Mouse (Mus musculus): ENCODE results near the gene Aggf1.
A peak's percentile ranks its signal among the peaks of the same experiment; 100 is the strongest.
"Not testable (repeated sequence)": the region's sequence is repeated elsewhere in the genome, so short reads cannot be mapped to it uniquely, and the experiment has no call there.

The Aggf1 gene

GRCm38 (mm10) chr13:95374701-95375553, at the start of gene Aggf1:
TSS of gene Aggf1 (minus strand) at chr13:95375352.
- peak; percentile 88 to 89 for DNase-seq (ENCODE audit: low spot score in 2 of 2)

GRCm38 (mm10) chr13:95424932-95425331, 49.8 kb upstream of the Aggf1 start:
- DNase-seq (ENCODE audit: low spot score in 2 of 2), result no peak

GRCm38 (mm10) chr13:95419204-95419749, 44.1 kb upstream of the Aggf1 start:
- DNase-seq (ENCODE audit: low spot score in 2 of 2), result peak; percentile 29 to 39

- DNase-seq (ENCODE audit: low spot score in 2 of 2), result no peak
Observed at GRCm38 (mm10) chr13:95418575-95419203, 43.5 kb upstream of the Aggf1 start.

GRCm38 (mm10) chr13:95412257-95412656, 37.1 kb upstream of the Aggf1 start:
- no peak for DNase-seq (ENCODE audit: low spot score in 2 of 2)

GRCm38 (mm10) chr13:95393242-95393641, 18.1 kb upstream of the Aggf1 start:
- DNase-seq (ENCODE audit: low spot score in 2 of 2), result no peak

GRCm38 (mm10) chr13:95389866-95390865, 15.0 kb upstream of the Aggf1 start:
- peak; percentile 39 to 54 for DNase-seq (ENCODE audit: low spot score in 2 of 2)

- no peak for DNase-seq (ENCODE audit: low spot score in 2 of 2)
Observed at GRCm38 (mm10) chr13:95388226-95388625, 13.1 kb upstream of the Aggf1 start.

GRCm38 (mm10) chr13:95382418-95382817, 7.3 kb upstream of the Aggf1 start:
- no peak for DNase-seq (ENCODE audit: low spot score in 2 of 2)

GRCm38 (mm10) chr13:95378696-95379095, 3.5 kb upstream of the Aggf1 start:
- DNase-seq (ENCODE audit: low spot score in 2 of 2), result no peak

- DNase-seq (ENCODE audit: low spot score in 2 of 2), result not testable (repeated sequence)
Observed at GRCm38 (mm10) chr13:95376689-95377289, 1.6 kb upstream of the Aggf1 start.

- no peak for DNase-seq (ENCODE audit: low spot score in 2 of 2)
Observed at GRCm38 (mm10) chr13:95375554-95375914, 382 bp upstream of the Aggf1 start.

GRCm38 (mm10) chr13:95366356-95366755, 8.8 kb downstream of the Aggf1 start:
- no peak for DNase-seq (ENCODE audit: low spot score in 2 of 2)

- DNase-seq (ENCODE audit: low spot score in 2 of 2), result no peak
Observed at GRCm38 (mm10) chr13:95363440-95363839, 11.7 kb downstream of the Aggf1 start.

- no peak for DNase-seq (ENCODE audit: low spot score in 2 of 2)
Observed at GRCm38 (mm10) chr13:95358223-95358622, 16.9 kb downstream of the Aggf1 start.

GRCm38 (mm10) chr13:95348476-95348875, 26.7 kb downstream of the Aggf1 start:
- DNase-seq (ENCODE audit: low spot score in 2 of 2), result no peak

GRCm38 (mm10) chr13:95347018-95347696, 28.0 kb downstream of the Aggf1 start:
- DNase-seq (ENCODE audit: low spot score in 2 of 2), result peak in 1 of 2 experiments; percentile 31

GRCm38 (mm10) chr13:95345869-95346268, 29.3 kb downstream of the Aggf1 start:
- no peak for DNase-seq (ENCODE audit: low spot score in 2 of 2)

- no peak for DNase-seq (ENCODE audit: low spot score in 2 of 2)
Observed at GRCm38 (mm10) chr13:95343470-95343869, 31.7 kb downstream of the Aggf1 start.

- no peak for DNase-seq (ENCODE audit: low spot score in 2 of 2)
Observed at GRCm38 (mm10) chr13:95336122-95336677, 39.0 kb downstream of the Aggf1 start.

Data from spleen, postnatal 36 days (tissue).